Mouse (Mus musculus): Measurements from ENCODE around the gene Prss53. TPM values are rescaled to one million over a fixed set of nuclear protein-coding genes. Genes with fewer than 3 reads are reported as not detected.
A peak's percentile ranks its signal among the peaks of the same experiment; 100 is the strongest.
"Not testable (repeated sequence)": the region's sequence is repeated elsewhere in the genome, so short reads cannot be mapped to it uniquely, and the experiment has no call there.

Prss53 gene
- total and polyA plus RNA-seq, 3 experiments: 0.76 to 3.8 (median 1.2) TPM

- intact Hi-C loops (cut with DNase I): no loop called here
- no peak for DNase-seq
- H3K27ac ChIP-seq: no peak overlapping the region
Observed at GRCm38 (mm10) chr7:127897542-127897941, 6.8 kb upstream of the Prss53 start.

GRCm38 (mm10) chr7:127896384-127896783, 5.6 kb upstream of the Prss53 start:
- Histone ChIP-seq H3K4me3 (no peak overlapping the region), H3K27me3 (ENCODE audit: control insufficient read depth, insufficient read depth, low read length) (no peaks in the 10 kb centered on the region), H3K9ac (ENCODE audit: low read depth, low read length) (no peak overlapping the region), H3K4me1 (ENCODE audit: control insufficient read depth, insufficient read depth, low read length) (peaks cover 2% of the 10 kb centered on the region), H3K36me3 (ENCODE audit: control insufficient read depth, insufficient read depth, low read length) (no peaks in the 10 kb centered on the region), H3K79me2 (replicated peaks; ENCODE audit: control insufficient read depth, insufficient read depth, low read length) (no peaks in the 10 kb centered on the region), H3K27ac (no peak overlapping the region)
- intact Hi-C loops (cut with DNase I): no loop called here
- DNase-seq: peak; percentile 46 to 67
- TF ChIP-seq POLR2A (IDR thresholded peaks at IDR 0.05; ENCODE audit: insufficient read depth, low read depth, low read length): no peak
- peak; percentile 83 for TF ChIP-seq CTCF (IDR thresholded peaks at IDR 0.05)
- 60% methylated on average over 13 of the region's 13 CpGs for WGBS

More at GRCm38 (mm10) chr7:127897542-127897941, 6.8 kb upstream of the Prss53 start:
- no peak for TF ChIP-seq POLR2A (IDR thresholded peaks at IDR 0.05; ENCODE audit: insufficient read depth, low read depth, low read length)
- no peak for TF ChIP-seq EP300 (IDR thresholded peaks at IDR 0.05; ENCODE audit: insufficient read depth, low read depth, low read length)
- TF ChIP-seq CTCF (IDR thresholded peaks at IDR 0.05): no peak
- Histone ChIP-seq H3K79me2 (replicated peaks; ENCODE audit: control insufficient read depth, insufficient read depth, low read length) (no peaks in the 10 kb centered on the region), H3K4me3 (no peak overlapping the region), H3K27me3 (ENCODE audit: control insufficient read depth, insufficient read depth, low read length) (no peaks in the 10 kb centered on the region), H3K4me1 (ENCODE audit: control insufficient read depth, insufficient read depth, low read length) (peaks cover 2% of the 10 kb centered on the region), H3K36me3 (ENCODE audit: control insufficient read depth, insufficient read depth, low read length) (no peaks in the 10 kb centered on the region), H3K9ac (ENCODE audit: low read depth, low read length) (no peak overlapping the region)
- 86% methylated on average over 7 of the region's 7 CpGs for WGBS

- whole genome bisulfite sequencing: 71% methylated on average over 7 of the region's 7 CpGs
- Histone ChIP-seq H3K4me3 (peak overlapping the region; percentile 72), H3K27ac (peak overlapping the region; percentile 75)
- H3K27me3 ChIP-seq (ENCODE audit: control insufficient read depth, insufficient read depth, low read length); H3K9ac ChIP-seq (ENCODE audit: low read depth, low read length); H3K79me2 ChIP-seq (replicated peaks; ENCODE audit: control insufficient read depth, insufficient read depth, low read length); intact Hi-C loops (cut with DNase I); H3K36me3 ChIP-seq (ENCODE audit: control insufficient read depth, insufficient read depth, low read length); H3K4me1 ChIP-seq (ENCODE audit: control insufficient read depth, insufficient read depth, low read length); DNase-seq: not testable (repeated sequence)
Observed at GRCm38 (mm10) chr7:127895891-127896290, 5.1 kb upstream of the Prss53 start.

- Histone ChIP-seq H3K27me3 (ENCODE audit: control insufficient read depth, insufficient read depth, low read length) (no peaks in the 10 kb centered on the region), H3K36me3 (ENCODE audit: control insufficient read depth, insufficient read depth, low read length) (no peaks in the 10 kb centered on the region), H3K4me3 (peak within 1 kb of the TSS; percentile 72), H3K27ac (peak within 1 kb of the TSS; percentile 75), H3K9ac (ENCODE audit: low read depth, low read length) (peak within 1 kb of the TSS; percentile 59), H3K79me2 (replicated peaks; ENCODE audit: control insufficient read depth, insufficient read depth, low read length) (no peaks in the 10 kb centered on the region), H3K4me1 (ENCODE audit: control insufficient read depth, insufficient read depth, low read length) (peaks cover 2% of the 10 kb centered on the region)
- TF ChIP-seq EP300 (IDR thresholded peaks at IDR 0.05; ENCODE audit: insufficient read depth, low read depth, low read length): peak; percentile 81
- peak; percentile 82 for TF ChIP-seq POLR2A (IDR thresholded peaks at IDR 0.05; ENCODE audit: insufficient read depth, low read depth, low read length)
- TF ChIP-seq CTCF (IDR thresholded peaks at IDR 0.05): peak; percentile 61
- WGBS: under 1% methylated on average over 26 of the region's 26 CpGs
- intact Hi-C loops (cut with DNase I): no loop called here
- peak; percentile 95 to 97 for DNase-seq
Observed at GRCm38 (mm10) chr7:127895442-127895841, 4.7 kb upstream of the Prss53 start, which contains the start of the genes Gm21974 and Vkorc1. Gene Gm21974, minus strand, starts transcription at chr7:127895454. Gene Vkorc1, minus strand, starts transcription at chr7:127895617.

- no peak for DNase-seq
- WGBS: 72% methylated on average over 5 of the region's 5 CpGs
- H3K27me3 ChIP-seq (ENCODE audit: control insufficient read depth, insufficient read depth, low read length): no peaks in the 10 kb centered on the region
- no peak for TF ChIP-seq CTCF (IDR thresholded peaks at IDR 0.05)
- TF ChIP-seq POLR2A (IDR thresholded peaks at IDR 0.05; ENCODE audit: insufficient read depth, low read depth, low read length): no peak
- no peak for TF ChIP-seq EP300 (IDR thresholded peaks at IDR 0.05; ENCODE audit: insufficient read depth, low read depth, low read length)
- no peaks in the 10 kb centered on the region for H3K79me2 ChIP-seq (replicated peaks; ENCODE audit: control insufficient read depth, insufficient read depth, low read length)
- intact Hi-C loops (cut with DNase I): no loop called here
- no peak overlapping the region for H3K9ac ChIP-seq (ENCODE audit: low read depth, low read length)
- H3K4me1 ChIP-seq (ENCODE audit: control insufficient read depth, insufficient read depth, low read length): peaks cover 2% of the 10 kb centered on the region
- no peaks in the 10 kb centered on the region for H3K36me3 ChIP-seq (ENCODE audit: control insufficient read depth, insufficient read depth, low read length)
- peak overlapping the region; percentile 72; the same call in 1 of the 2 replicates for H3K4me3 ChIP-seq
- H3K27ac ChIP-seq: no peak overlapping the region; the same call in 1 of the 2 replicates
Observed at GRCm38 (mm10) chr7:127894480-127894879, 3.7 kb upstream of the Prss53 start.

- intact Hi-C loops (cut with DNase I): no loop called here
- no peaks in the 10 kb centered on the region for H3K79me2 ChIP-seq (replicated peaks; ENCODE audit: control insufficient read depth, insufficient read depth, low read length)
- no peaks in the 10 kb centered on the region for H3K36me3 ChIP-seq (ENCODE audit: control insufficient read depth, insufficient read depth, low read length)
- H3K4me1 ChIP-seq (ENCODE audit: control insufficient read depth, insufficient read depth, low read length): peaks cover 3% of the 10 kb centered on the region
- H3K4me3 ChIP-seq: no peak overlapping the region
- TF ChIP-seq EP300 (IDR thresholded peaks at IDR 0.05; ENCODE audit: insufficient read depth, low read depth, low read length): no peak
- no peak for TF ChIP-seq CTCF (IDR thresholded peaks at IDR 0.05)
- no peak for TF ChIP-seq POLR2A (IDR thresholded peaks at IDR 0.05; ENCODE audit: insufficient read depth, low read depth, low read length)
- no peak overlapping the region for H3K9ac ChIP-seq (ENCODE audit: low read depth, low read length)
- no peak overlapping the region for H3K27ac ChIP-seq
- no peak for DNase-seq
- no peaks in the 10 kb centered on the region for H3K27me3 ChIP-seq (ENCODE audit: control insufficient read depth, insufficient read depth, low read length)
- WGBS: 51% methylated on average over 3 of the region's 3 CpGs
Observed at GRCm38 (mm10) chr7:127888821-127889220, 1.9 kb downstream of the Prss53 start.

Data from heart, adult 2 months (tissue).